Mouse (Mus musculus): ENCODE results near the gene Ncapg2. TPM values are rescaled to one million over a fixed set of nuclear protein-coding genes. Genes with fewer than 3 reads are reported as not detected.

Ncapg2 gene
- polyA plus RNA-seq, 1 experiment from 2014 or later: 12.7 TPM

DNA sequence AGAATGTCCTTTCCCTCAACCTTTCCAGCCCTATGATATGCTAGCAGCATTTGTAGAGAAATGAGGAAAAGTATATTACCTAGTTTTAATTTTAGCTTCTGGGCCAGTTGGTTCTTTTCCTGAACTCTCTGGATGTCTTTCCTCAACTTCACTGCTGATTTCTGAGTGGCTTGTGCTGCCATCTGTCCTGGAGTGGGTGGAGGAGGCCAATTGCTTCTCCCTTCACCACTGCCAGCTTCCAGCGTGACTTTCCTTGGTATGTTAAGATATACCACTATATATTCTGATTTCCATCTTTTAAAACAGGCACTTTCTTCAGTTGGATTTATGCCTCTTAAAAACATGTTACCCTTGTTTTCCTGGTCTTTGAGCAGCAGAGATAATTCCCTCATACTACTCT is 63.1 kb downstream of the Ncapg2 start:
- no peaks in the 10 kb centered on the region for H3K4me1 ChIP-seq (ENCODE audit: control insufficient read depth, insufficient read depth, low read length)
- H3K9ac ChIP-seq (replicated peaks; ENCODE audit: low read length): no peak overlapping the region
- 96% methylated on average over 1 of the region's 1 CpGs for WGBS
- H3K9me3 ChIP-seq (ENCODE audit: control insufficient read depth, low read length): no peaks in the 10 kb centered on the region
- H3K4me3 ChIP-seq (replicated peaks; ENCODE audit: low read depth, low read length): no peak overlapping the region
- ATAC-seq (ENCODE audit: low FRiP score, low TSS enrichment): no peak
- H3K27ac ChIP-seq (replicated peaks; ENCODE audit: low read depth, low read length): no peak overlapping the region
- no peaks in the 10 kb centered on the region for H3K27me3 ChIP-seq (ENCODE audit: control insufficient read depth, insufficient read depth, low read length)
- H3K36me3 ChIP-seq (ENCODE audit: control insufficient read depth, insufficient read depth, low read length): no peaks in the 10 kb centered on the region
- DNase-seq: no peak
- no peak overlapping the region for H3K4me2 ChIP-seq (ENCODE audit: low read length)

DNA sequence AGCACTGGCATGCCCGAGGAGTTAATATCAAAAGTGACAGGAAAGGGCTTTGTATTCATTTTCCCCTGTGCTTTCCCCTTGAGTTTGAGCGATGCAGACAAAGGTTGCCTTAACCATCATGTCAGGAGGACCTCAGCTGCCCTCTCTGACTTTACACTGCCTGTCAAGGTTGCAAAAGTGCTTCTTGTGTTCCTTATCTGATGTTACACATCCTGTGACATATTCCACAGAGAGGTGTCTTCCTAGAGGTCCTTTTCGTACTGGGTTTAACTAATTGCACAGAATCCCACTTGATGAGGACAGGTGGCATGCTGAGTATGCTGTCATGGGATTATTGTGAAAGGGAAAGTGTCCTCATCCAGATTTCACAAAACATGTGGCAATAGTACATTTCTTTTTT is 63.9 kb downstream of the Ncapg2 start:
- Histone ChIP-seq H3K27ac (replicated peaks; ENCODE audit: low read depth, low read length) (no peak overlapping the region), H3K4me1 (ENCODE audit: control insufficient read depth, insufficient read depth, low read length) (no peaks in the 10 kb centered on the region), H3K4me3 (replicated peaks; ENCODE audit: low read depth, low read length) (no peak overlapping the region), H3K9me3 (ENCODE audit: control insufficient read depth, low read length) (no peaks in the 10 kb centered on the region), H3K36me3 (ENCODE audit: control insufficient read depth, insufficient read depth, low read length) (no peaks in the 10 kb centered on the region), H3K9ac (replicated peaks; ENCODE audit: low read length) (no peak overlapping the region), H3K4me2 (ENCODE audit: low read length) (no peak overlapping the region), H3K27me3 (ENCODE audit: control insufficient read depth, insufficient read depth, low read length) (no peaks in the 10 kb centered on the region)
- DNase-seq: no peak
- ATAC-seq (ENCODE audit: low FRiP score, low TSS enrichment): no peak
- WGBS: 83% methylated on average over 3 of the region's 3 CpGs

DNA sequence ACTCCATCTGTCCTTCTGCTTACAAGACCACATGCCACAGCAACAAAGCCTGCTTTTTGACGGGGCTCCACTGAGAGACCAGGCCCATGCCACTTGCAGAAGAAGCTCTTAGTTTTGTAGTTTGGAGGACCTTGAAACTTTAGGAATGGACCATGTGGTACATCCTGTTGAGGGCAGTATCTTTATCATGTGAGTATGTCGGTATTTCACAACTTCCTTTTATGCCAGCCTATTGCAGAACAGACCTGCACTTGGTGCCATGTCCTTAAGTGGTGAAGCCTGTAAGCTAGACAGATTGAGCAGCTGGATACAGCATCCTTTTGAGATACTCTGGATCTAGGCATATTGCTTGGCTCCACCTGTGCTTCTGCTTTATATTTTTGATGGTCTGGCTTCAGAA is 68.1 kb downstream of the Ncapg2 start:
- no peak overlapping the region for H3K27ac ChIP-seq (replicated peaks; ENCODE audit: low read depth, low read length)
- no peak for DNase-seq
- ATAC-seq (ENCODE audit: low FRiP score, low TSS enrichment): no peak
- WGBS: 86% methylated on average over 2 of the region's 2 CpGs
- no peak overlapping the region for H3K4me3 ChIP-seq (replicated peaks; ENCODE audit: low read depth, low read length)
- no peaks in the 10 kb centered on the region for H3K9me3 ChIP-seq (ENCODE audit: control insufficient read depth, low read length)
- H3K36me3 ChIP-seq (ENCODE audit: control insufficient read depth, insufficient read depth, low read length): no peaks in the 10 kb centered on the region
- no peaks in the 10 kb centered on the region for H3K27me3 ChIP-seq (ENCODE audit: control insufficient read depth, insufficient read depth, low read length)
- H3K9ac ChIP-seq (replicated peaks; ENCODE audit: low read length): no peak overlapping the region
- no peak overlapping the region for H3K4me2 ChIP-seq (ENCODE audit: low read length)
- no peaks in the 10 kb centered on the region for H3K4me1 ChIP-seq (ENCODE audit: control insufficient read depth, insufficient read depth, low read length)

- no peaks in the 10 kb centered on the region for H3K9me3 ChIP-seq (ENCODE audit: control insufficient read depth, low read length)
- no peak overlapping the region for H3K4me2 ChIP-seq (ENCODE audit: low read length)
- no peaks in the 10 kb centered on the region for H3K36me3 ChIP-seq (ENCODE audit: control insufficient read depth, insufficient read depth, low read length)
- DNase-seq (no peak), ATAC-seq (ENCODE audit: low FRiP score, low TSS enrichment) (no peak)
- no peak overlapping the region for H3K4me3 ChIP-seq (replicated peaks; ENCODE audit: low read depth, low read length)
- no peaks in the 10 kb centered on the region for H3K27me3 ChIP-seq (ENCODE audit: control insufficient read depth, insufficient read depth, low read length)
- no peak overlapping the region for H3K9ac ChIP-seq (replicated peaks; ENCODE audit: low read length)
- H3K27ac ChIP-seq (replicated peaks; ENCODE audit: low read depth, low read length): no peak overlapping the region
- no peaks in the 10 kb centered on the region for H3K4me1 ChIP-seq (ENCODE audit: control insufficient read depth, insufficient read depth, low read length)
These were observed 68.6 kb downstream of the Ncapg2 start for GRCm38 (mm10) chr12:116473761-116474160.

GRCm38 (mm10) chr12:116474676-116475075 is 69.5 kb downstream of the Ncapg2 start:
- Histone ChIP-seq H3K4me1 (ENCODE audit: control insufficient read depth, insufficient read depth, low read length) (no peaks in the 10 kb centered on the region), H3K27ac (replicated peaks; ENCODE audit: low read depth, low read length) (no peak overlapping the region), H3K9ac (replicated peaks; ENCODE audit: low read length) (no peak overlapping the region), H3K36me3 (ENCODE audit: control insufficient read depth, insufficient read depth, low read length) (no peaks in the 10 kb centered on the region), H3K27me3 (ENCODE audit: control insufficient read depth, insufficient read depth, low read length) (no peaks in the 10 kb centered on the region), H3K4me3 (replicated peaks; ENCODE audit: low read depth, low read length) (no peak overlapping the region), H3K9me3 (ENCODE audit: control insufficient read depth, low read length) (no peaks in the 10 kb centered on the region), H3K4me2 (ENCODE audit: low read length) (no peak overlapping the region)
- WGBS: 82% methylated on average over 3 of the region's 3 CpGs
- no peak for ATAC-seq (ENCODE audit: low FRiP score, low TSS enrichment)
- no peak for DNase-seq

GRCm38 (mm10) chr12:116478771-116479170 is 73.6 kb downstream of the Ncapg2 start:
- H3K4me3 ChIP-seq (replicated peaks; ENCODE audit: low read depth, low read length): no peak overlapping the region
- no peak overlapping the region for H3K9ac ChIP-seq (replicated peaks; ENCODE audit: low read length)
- H3K36me3 ChIP-seq (ENCODE audit: control insufficient read depth, insufficient read depth, low read length): no peaks in the 10 kb centered on the region
- ATAC-seq (ENCODE audit: low FRiP score, low TSS enrichment) (no peak), DNase-seq (no peak)
- H3K9me3 ChIP-seq (ENCODE audit: control insufficient read depth, low read length): no peaks in the 10 kb centered on the region
- H3K27me3 ChIP-seq (ENCODE audit: control insufficient read depth, insufficient read depth, low read length): no peaks in the 10 kb centered on the region
- H3K27ac ChIP-seq (replicated peaks; ENCODE audit: low read depth, low read length): no peak overlapping the region
- no peak overlapping the region for H3K4me2 ChIP-seq (ENCODE audit: low read length)
- H3K4me1 ChIP-seq (ENCODE audit: control insufficient read depth, insufficient read depth, low read length): no peaks in the 10 kb centered on the region
- 63% methylated on average over 1 of the region's 1 CpGs for WGBS

DNA sequence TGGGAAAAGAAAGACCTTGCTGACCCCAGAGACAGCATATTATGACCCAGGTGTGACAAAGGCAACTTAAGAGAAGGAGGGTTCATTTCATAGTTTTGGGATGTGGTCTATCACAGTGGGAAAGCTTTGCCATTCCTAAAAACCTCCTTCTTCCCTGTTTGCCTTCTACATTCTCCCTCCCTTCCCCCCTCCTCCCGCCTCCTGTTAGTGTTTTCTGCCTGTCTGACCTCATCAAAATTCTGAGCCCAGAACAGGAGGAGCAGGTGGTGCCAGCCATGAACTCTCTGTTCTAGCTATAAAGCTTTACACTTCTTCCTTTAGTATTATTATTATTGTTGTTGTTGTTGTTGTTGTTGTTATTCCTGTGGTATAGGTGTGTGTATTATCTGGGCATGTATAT is 76.7 kb downstream of the Ncapg2 start:
- 63% methylated on average over 1 of the region's 1 CpGs for WGBS
- no peak for DNase-seq

DNA sequence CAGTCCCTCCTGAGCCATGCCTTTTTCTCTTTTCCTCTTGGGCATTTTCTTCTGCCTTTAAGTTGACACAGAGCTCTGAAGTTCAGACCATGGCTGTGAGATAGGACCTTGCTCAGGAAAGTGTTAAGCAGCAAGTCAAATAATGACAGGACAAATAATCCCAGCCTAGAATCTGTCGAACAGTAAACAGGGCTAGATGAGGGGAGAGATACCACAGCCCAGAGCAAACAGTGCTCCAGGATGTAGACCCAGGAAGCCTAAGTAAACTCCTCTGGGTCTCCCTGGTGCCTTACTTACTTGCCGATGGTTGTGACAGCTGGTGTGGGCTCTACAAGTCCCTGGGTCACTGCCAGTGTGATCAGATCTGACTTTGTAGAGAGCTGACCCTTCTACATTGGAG is 78.4 kb downstream of the Ncapg2 start:
- no peak overlapping the region for H3K9ac ChIP-seq (replicated peaks; ENCODE audit: low read length)
- no peaks in the 10 kb centered on the region for H3K9me3 ChIP-seq (ENCODE audit: control insufficient read depth, low read length)
- 75% methylated on average over 2 of the region's 2 CpGs for WGBS
- H3K4me2 ChIP-seq (ENCODE audit: low read length): no peak overlapping the region
- H3K27ac ChIP-seq (replicated peaks; ENCODE audit: low read depth, low read length): no peak overlapping the region
- no peaks in the 10 kb centered on the region for H3K36me3 ChIP-seq (ENCODE audit: control insufficient read depth, insufficient read depth, low read length)
- H3K4me1 ChIP-seq (ENCODE audit: control insufficient read depth, insufficient read depth, low read length): peaks cover 11% of the 10 kb centered on the region; the same call in 1 of the 2 replicates
- no peak for DNase-seq
- H3K4me3 ChIP-seq (replicated peaks; ENCODE audit: low read depth, low read length): no peak overlapping the region
- ATAC-seq (ENCODE audit: low FRiP score, low TSS enrichment): no peak
- H3K27me3 ChIP-seq (ENCODE audit: control insufficient read depth, insufficient read depth, low read length): no peaks in the 10 kb centered on the region

More for the DNA sequence above, 76.7 kb downstream of the Ncapg2 start:
- Histone ChIP-seq H3K36me3 (ENCODE audit: control insufficient read depth, insufficient read depth, low read length) (no peaks in the 10 kb centered on the region), H3K27ac (replicated peaks; ENCODE audit: low read depth, low read length) (no peak overlapping the region), H3K27me3 (ENCODE audit: control insufficient read depth, insufficient read depth, low read length) (no peaks in the 10 kb centered on the region), H3K4me2 (ENCODE audit: low read length) (no peak overlapping the region), H3K9ac (replicated peaks; ENCODE audit: low read length) (no peak overlapping the region), H3K4me3 (replicated peaks; ENCODE audit: low read depth, low read length) (no peak overlapping the region), H3K9me3 (ENCODE audit: control insufficient read depth, low read length) (no peaks in the 10 kb centered on the region), H3K4me1 (ENCODE audit: control insufficient read depth, insufficient read depth, low read length) (peaks cover 4% of the 10 kb centered on the region; the same call in 1 of the 2 replicates)
- ATAC-seq (ENCODE audit: low FRiP score, low TSS enrichment): no peak

DNA sequence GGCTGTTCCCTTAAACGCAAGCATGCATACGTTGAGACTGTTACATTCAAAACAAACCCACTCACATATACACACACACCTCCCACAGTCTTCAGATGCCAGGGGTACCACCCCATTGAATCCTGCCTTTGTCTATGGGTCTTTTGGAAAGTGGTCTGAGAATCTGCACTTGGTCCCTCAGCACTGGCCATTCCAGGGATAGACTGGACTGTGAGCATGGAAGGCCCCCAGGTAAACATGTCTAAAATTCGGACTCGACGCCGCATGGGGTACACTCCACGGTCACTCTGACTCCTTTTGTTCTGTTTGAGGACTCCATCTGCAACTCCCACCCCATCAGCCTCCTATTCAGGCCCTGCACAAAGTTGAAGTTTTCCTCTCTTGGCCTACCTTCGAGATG is 79.8 kb downstream of the Ncapg2 start:
- ATAC-seq (ENCODE audit: low FRiP score, low TSS enrichment) (no peak), DNase-seq (no peak)
- H3K9me3 ChIP-seq (ENCODE audit: control insufficient read depth, low read length): no peaks in the 10 kb centered on the region
- no peak overlapping the region for H3K9ac ChIP-seq (replicated peaks; ENCODE audit: low read length)
- WGBS: 76% methylated on average over 8 of the region's 8 CpGs
- H3K36me3 ChIP-seq (ENCODE audit: control insufficient read depth, insufficient read depth, low read length): no peaks in the 10 kb centered on the region
- no peak overlapping the region; the same call in 1 of the 2 replicates for H3K27ac ChIP-seq (replicated peaks; ENCODE audit: low read depth, low read length)
- peak overlapping the region; percentile 83 for H3K4me2 ChIP-seq (ENCODE audit: low read length)
- peaks cover 11% of the 10 kb centered on the region; the same call in 1 of the 2 replicates for H3K4me1 ChIP-seq (ENCODE audit: control insufficient read depth, insufficient read depth, low read length)
- peak overlapping the region; percentile 74 for H3K4me3 ChIP-seq (replicated peaks; ENCODE audit: low read depth, low read length)
- no peaks in the 10 kb centered on the region for H3K27me3 ChIP-seq (ENCODE audit: control insufficient read depth, insufficient read depth, low read length)

Data from midbrain, embryonic 14.5 days (tissue).